Mouse (Mus musculus): ENCODE measurements around the gene Zfp462. TPM values are rescaled to one million over a fixed set of nuclear protein-coding genes. Genes with fewer than 3 reads are reported as not detected.
"Not testable (repeated sequence)": the region's sequence is repeated elsewhere in the genome, so short reads cannot be mapped to it uniquely, and the experiment has no call there.

The Zfp462 gene
- polyA plus RNA-seq, 1 experiment from 2014 or later, result 34.8 TPM

DNA sequence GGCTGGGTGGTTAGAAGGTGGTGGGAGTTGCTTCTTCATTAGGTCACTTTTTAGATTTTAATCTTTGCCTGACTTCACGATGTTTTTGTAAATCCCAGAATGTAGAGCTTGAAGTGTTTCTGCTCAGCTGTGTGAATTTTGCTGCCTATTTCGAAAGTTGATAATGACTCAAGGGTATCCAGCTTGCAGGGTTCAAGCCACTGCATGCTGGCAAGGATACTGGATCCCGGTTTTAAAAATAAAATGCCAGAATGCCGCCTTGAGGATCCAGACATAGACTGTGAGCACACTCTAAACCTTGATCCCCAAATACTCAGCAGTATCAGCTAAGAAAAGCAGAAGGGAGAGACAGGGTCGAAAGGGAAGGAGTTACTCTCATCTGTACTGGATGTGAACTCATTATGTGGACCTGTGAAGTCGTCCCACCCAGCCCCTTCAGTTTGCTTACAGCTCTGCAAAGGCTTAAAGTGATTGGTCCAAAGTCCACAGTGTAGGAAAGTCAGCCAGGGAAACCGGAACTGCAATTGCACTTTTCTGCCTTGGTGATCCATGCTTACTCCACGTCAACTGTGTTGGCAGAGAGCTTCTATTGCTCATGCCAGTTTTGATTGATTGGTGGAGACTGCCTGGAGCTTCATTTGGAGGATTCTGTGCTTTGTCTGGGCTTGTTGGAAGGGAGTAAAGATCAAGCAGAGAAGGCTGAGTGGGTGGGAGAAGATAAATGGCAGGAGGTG is 28.1 kb downstream of the Zfp462 start:
- Histone ChIP-seq H3K9ac (ENCODE audit: low read depth, low read length) (no peak overlapping the region), H3K4me1 (replicated peaks; ENCODE audit: control insufficient read depth, insufficient read depth, low read length) (no peaks in the 10 kb centered on the region), H3K27me3 (ENCODE audit: control insufficient read depth, insufficient read depth, low read length) (no peaks in the 10 kb centered on the region), H3K27ac (ENCODE audit: low read depth, low read length) (no peak overlapping the region), H3K4me3 (ENCODE audit: low read depth, low read length) (no peak overlapping the region), H3K36me3 (ENCODE audit: control insufficient read depth, insufficient read depth, low read length) (no peaks in the 10 kb centered on the region), H3K9me3 (ENCODE audit: control insufficient read depth, low read length) (no peaks in the 10 kb centered on the region), H3K4me2 (replicated peaks; ENCODE audit: low read depth, low read length) (no peak overlapping the region)
- DNase-seq (ENCODE audit: low spot score) (no peak), ATAC-seq (ENCODE audit: low FRiP score) (no peak)
- 76% methylated on average over 8 of the region's 8 CpGs for WGBS

- H3K4me1 ChIP-seq (replicated peaks; ENCODE audit: control insufficient read depth, insufficient read depth, low read length), result no peaks in the 10 kb centered on the region
- H3K4me2 ChIP-seq (replicated peaks; ENCODE audit: low read depth, low read length), result no peak overlapping the region
- 85% methylated on average over 13 of the region's 13 CpGs for WGBS
- H3K27me3 ChIP-seq (ENCODE audit: control insufficient read depth, insufficient read depth, low read length), result no peaks in the 10 kb centered on the region
- DNase-seq (ENCODE audit: low spot score) (no peak), ATAC-seq (ENCODE audit: low FRiP score) (no peak)
- no peak overlapping the region for H3K9ac ChIP-seq (ENCODE audit: low read depth, low read length)
- H3K27ac ChIP-seq (ENCODE audit: low read depth, low read length), result no peak overlapping the region
- no peak overlapping the region for H3K4me3 ChIP-seq (ENCODE audit: low read depth, low read length)
- H3K9me3 ChIP-seq (ENCODE audit: control insufficient read depth, low read length), result no peaks in the 10 kb centered on the region
- no peaks in the 10 kb centered on the region; the same call in 1 of the 2 replicates for H3K36me3 ChIP-seq (ENCODE audit: control insufficient read depth, insufficient read depth, low read length)
These were observed 35.1 kb downstream of the Zfp462 start for GRCm38 (mm10) chr4:54979771-54980472.

DNA sequence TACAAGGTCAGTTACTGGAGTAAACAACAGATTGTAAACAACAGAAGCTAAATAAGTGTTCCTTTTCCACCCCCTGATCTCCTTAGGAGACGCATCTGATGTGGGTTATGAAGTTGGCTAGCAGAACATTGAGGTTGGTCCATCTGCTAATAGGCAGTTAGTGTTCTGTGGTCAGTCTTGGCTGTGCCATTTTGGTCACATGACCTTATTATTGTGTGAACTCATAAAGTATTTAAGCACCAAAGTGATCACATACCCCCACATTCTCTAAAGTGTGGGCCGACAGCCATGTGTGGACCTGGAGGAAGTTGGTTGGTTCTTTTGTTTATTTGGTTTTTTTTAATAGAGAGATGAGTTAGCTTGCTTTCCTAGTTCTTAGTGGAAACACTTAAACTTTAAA is 39.7 kb downstream of the Zfp462 start:
- Histone ChIP-seq H3K9me3 (ENCODE audit: control insufficient read depth, low read length) (no peaks in the 10 kb centered on the region), H3K4me3 (ENCODE audit: low read depth, low read length) (no peak overlapping the region), H3K27ac (ENCODE audit: low read depth, low read length) (no peak overlapping the region), H3K4me1 (replicated peaks; ENCODE audit: control insufficient read depth, insufficient read depth, low read length) (no peaks in the 10 kb centered on the region), H3K9ac (ENCODE audit: low read depth, low read length) (no peak overlapping the region), H3K4me2 (replicated peaks; ENCODE audit: low read depth, low read length) (no peak overlapping the region), H3K27me3 (ENCODE audit: control insufficient read depth, insufficient read depth, low read length) (no peaks in the 10 kb centered on the region), H3K36me3 (ENCODE audit: control insufficient read depth, insufficient read depth, low read length) (no peaks in the 10 kb centered on the region; the same call in 1 of the 2 replicates)
- ATAC-seq (ENCODE audit: low FRiP score), result no peak
- WGBS, result 93% methylated on average over 2 of the region's 2 CpGs
- DNase-seq (ENCODE audit: low spot score), result no peak

- Histone ChIP-seq H3K36me3 (ENCODE audit: control insufficient read depth, insufficient read depth, low read length) (no peaks in the 10 kb centered on the region; the same call in 1 of the 2 replicates), H3K27me3 (ENCODE audit: control insufficient read depth, insufficient read depth, low read length) (no peaks in the 10 kb centered on the region), H3K9ac (ENCODE audit: low read depth, low read length) (no peak overlapping the region), H3K9me3 (ENCODE audit: control insufficient read depth, low read length) (no peaks in the 10 kb centered on the region), H3K4me1 (replicated peaks; ENCODE audit: control insufficient read depth, insufficient read depth, low read length) (no peaks in the 10 kb centered on the region), H3K4me3 (ENCODE audit: low read depth, low read length) (no peak overlapping the region), H3K27ac (ENCODE audit: low read depth, low read length) (no peak overlapping the region), H3K4me2 (replicated peaks; ENCODE audit: low read depth, low read length) (no peak overlapping the region)
- 83% methylated on average over 4 of the region's 4 CpGs for WGBS
- DNase-seq (ENCODE audit: low spot score), result no peak
- ATAC-seq (ENCODE audit: low FRiP score), result no peak
These were observed 41.8 kb downstream of the Zfp462 start for GRCm38 (mm10) chr4:54986671-54987070.

DNA sequence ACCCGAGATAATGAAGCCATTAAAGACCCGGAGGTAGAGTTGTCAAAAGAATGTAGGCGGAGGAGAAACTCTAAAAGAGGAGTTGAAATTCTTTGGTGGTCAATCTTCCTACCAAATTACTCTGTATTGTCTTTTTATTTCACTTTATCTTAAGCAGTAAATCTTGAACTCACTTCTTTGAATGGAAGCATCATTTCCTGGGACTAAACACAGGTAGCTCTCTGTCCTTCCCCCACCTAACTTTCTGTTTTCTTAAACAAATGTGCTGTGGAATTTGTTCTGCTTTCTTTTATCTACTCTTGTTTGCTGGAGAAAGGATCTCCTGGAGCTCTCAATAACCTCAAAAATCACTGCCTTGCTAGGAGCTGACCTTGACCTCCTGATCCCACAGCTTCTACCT is 42.4 kb downstream of the Zfp462 start:
- Histone ChIP-seq H3K9me3 (ENCODE audit: control insufficient read depth, low read length) (no peaks in the 10 kb centered on the region), H3K27me3 (ENCODE audit: control insufficient read depth, insufficient read depth, low read length) (no peaks in the 10 kb centered on the region), H3K27ac (ENCODE audit: low read depth, low read length) (no peak overlapping the region), H3K4me1 (replicated peaks; ENCODE audit: control insufficient read depth, insufficient read depth, low read length) (no peaks in the 10 kb centered on the region), H3K9ac (ENCODE audit: low read depth, low read length) (no peak overlapping the region), H3K4me3 (ENCODE audit: low read depth, low read length) (no peak overlapping the region), H3K36me3 (ENCODE audit: control insufficient read depth, insufficient read depth, low read length) (no peaks in the 10 kb centered on the region; the same call in 1 of the 2 replicates), H3K4me2 (replicated peaks; ENCODE audit: low read depth, low read length) (no peak overlapping the region)
- ATAC-seq (ENCODE audit: low FRiP score), result no peak
- no peak for DNase-seq (ENCODE audit: low spot score)
- WGBS, result 69% methylated on average over 3 of the region's 3 CpGs

DNA sequence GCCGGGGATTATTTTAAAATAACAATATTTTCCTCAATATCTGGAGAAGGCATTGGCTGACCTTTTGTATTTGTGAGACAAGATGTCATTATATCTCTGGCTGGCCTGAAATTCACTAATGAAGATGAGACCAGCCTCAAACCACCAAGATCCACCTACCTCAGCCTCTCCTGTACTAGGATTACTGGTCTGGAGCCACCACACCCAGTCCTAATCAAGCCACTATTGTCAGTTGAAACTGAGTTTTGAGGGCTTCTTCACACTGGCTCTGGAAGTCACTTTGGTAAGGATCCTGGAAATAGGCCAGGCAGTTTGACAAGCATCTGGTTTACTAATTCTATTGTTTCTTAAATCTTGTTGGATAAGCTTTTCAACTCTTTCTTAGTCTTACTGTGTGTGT is 43.1 kb downstream of the Zfp462 start:
- no peaks in the 10 kb centered on the region for H3K36me3 ChIP-seq (ENCODE audit: control insufficient read depth, insufficient read depth, low read length)

GRCm38 (mm10) chr4:54991973-54992372 is 47.1 kb downstream of the Zfp462 start:
- H3K9me3 ChIP-seq (ENCODE audit: control insufficient read depth, low read length), result no peaks in the 10 kb centered on the region
- H3K9ac ChIP-seq (ENCODE audit: low read depth, low read length), result no peak overlapping the region
- no peak for ATAC-seq (ENCODE audit: low FRiP score)
- H3K27me3 ChIP-seq (ENCODE audit: control insufficient read depth, insufficient read depth, low read length), result no peaks in the 10 kb centered on the region
- no peak overlapping the region for H3K4me2 ChIP-seq (replicated peaks; ENCODE audit: low read depth, low read length)
- WGBS, result 67% methylated on average over 5 of the region's 5 CpGs
- DNase-seq (ENCODE audit: low spot score), result no peak
- no peaks in the 10 kb centered on the region for H3K36me3 ChIP-seq (ENCODE audit: control insufficient read depth, insufficient read depth, low read length)
- H3K27ac ChIP-seq (ENCODE audit: low read depth, low read length), result no peak overlapping the region
- H3K4me1 ChIP-seq (replicated peaks; ENCODE audit: control insufficient read depth, insufficient read depth, low read length), result no peaks in the 10 kb centered on the region
- H3K4me3 ChIP-seq (ENCODE audit: low read depth, low read length), result no peak overlapping the region

More for the DNA sequence above, 43.1 kb downstream of the Zfp462 start:
- Histone ChIP-seq H3K27me3 (ENCODE audit: control insufficient read depth, insufficient read depth, low read length) (no peaks in the 10 kb centered on the region), H3K4me1 (replicated peaks; ENCODE audit: control insufficient read depth, insufficient read depth, low read length) (no peaks in the 10 kb centered on the region), H3K9ac (ENCODE audit: low read depth, low read length) (no peak overlapping the region), H3K4me2 (replicated peaks; ENCODE audit: low read depth, low read length) (no peak overlapping the region), H3K4me3 (ENCODE audit: low read depth, low read length) (no peak overlapping the region), H3K9me3 (ENCODE audit: control insufficient read depth, low read length) (no peaks in the 10 kb centered on the region), H3K27ac (ENCODE audit: low read depth, low read length) (no peak overlapping the region)
- no peak for ATAC-seq (ENCODE audit: low FRiP score)
- 86% methylated on average over 1 of the region's 1 CpGs for WGBS
- no peak for DNase-seq (ENCODE audit: low spot score)

- not testable (repeated sequence) for H3K4me1 ChIP-seq (replicated peaks; ENCODE audit: control insufficient read depth, insufficient read depth, low read length); H3K9ac ChIP-seq (ENCODE audit: low read depth, low read length); H3K36me3 ChIP-seq (ENCODE audit: control insufficient read depth, insufficient read depth, low read length); H3K27me3 ChIP-seq (ENCODE audit: control insufficient read depth, insufficient read depth, low read length); DNase-seq (ENCODE audit: low spot score); H3K27ac ChIP-seq (ENCODE audit: low read depth, low read length); H3K4me3 ChIP-seq (ENCODE audit: low read depth, low read length); H3K4me2 ChIP-seq (replicated peaks; ENCODE audit: low read depth, low read length); ATAC-seq (ENCODE audit: low FRiP score); H3K9me3 ChIP-seq (ENCODE audit: control insufficient read depth, low read length)
These were observed 48.2 kb downstream of the Zfp462 start for GRCm38 (mm10) chr4:54993001-54993400.

- no peaks in the 10 kb centered on the region for H3K27me3 ChIP-seq (ENCODE audit: control insufficient read depth, insufficient read depth, low read length)
- 93% methylated on average over 1 of the region's 1 CpGs for WGBS
- H3K36me3 ChIP-seq (ENCODE audit: control insufficient read depth, insufficient read depth, low read length), result no peaks in the 10 kb centered on the region
- H3K9me3 ChIP-seq (ENCODE audit: control insufficient read depth, low read length), result no peaks in the 10 kb centered on the region
- no peak for ATAC-seq (ENCODE audit: low FRiP score)
- DNase-seq (ENCODE audit: low spot score), result no peak
- H3K4me3 ChIP-seq (ENCODE audit: low read depth, low read length), result no peak overlapping the region
- H3K4me2 ChIP-seq (replicated peaks; ENCODE audit: low read depth, low read length), result no peak overlapping the region
- H3K27ac ChIP-seq (ENCODE audit: low read depth, low read length), result no peak overlapping the region
- H3K9ac ChIP-seq (ENCODE audit: low read depth, low read length), result no peak overlapping the region
- no peaks in the 10 kb centered on the region for H3K4me1 ChIP-seq (replicated peaks; ENCODE audit: control insufficient read depth, insufficient read depth, low read length)
These were observed 50.4 kb downstream of the Zfp462 start for GRCm38 (mm10) chr4:54995258-54995657.
